Mouse (Mus musculus) embryonic facial prominence, embryonic 12.5 days (tissue): ENCODE results near the gene Kcnc2. TPM values are rescaled to one million over a fixed set of nuclear protein-coding genes. Genes with fewer than 3 reads are reported as not detected.

Experiments used
- ATAC-seq: fragments of 200-750 bp; cut with Nextera tagmentation; 2 replicates; pipeline ENCODE4 v1.8.0; 2017; ENCODE audit not compliant: insufficient number of reproducible peaks, insufficient read depth, low FRiP score, low TSS enrichment
- H3K27ac ChIP-seq: fragments of 300-500 bp; sonication (generic); 2 replicates; pipeline ENCODE4 v1.5.1; 2016; ENCODE audit warnings: mild to moderate bottlenecking
- H3K27me3 ChIP-seq: fragments of 300-500 bp; sonication (generic); 2 replicates; pipeline ENCODE4 v1.6.1; 2016; ENCODE audit warnings: mild to moderate bottlenecking, moderate library complexity
- H3K36me3 ChIP-seq: fragments of 300-500 bp; sonication (generic); 2 replicates; pipeline ENCODE4 v1.6.1; 2016; ENCODE audit warnings: mild to moderate bottlenecking
- H3K4me1 ChIP-seq: fragments of 300-500 bp; sonication (generic); 2 replicates; pipeline ENCODE4 v1.6.1; 2016
- H3K4me2 ChIP-seq: fragments of 300-500 bp; sonication (generic); replicated peaks from 2 replicates; pipeline ENCODE4 v1.6.1; 2016; ENCODE audit warnings: mild to moderate bottlenecking, moderate library complexity
- H3K4me3 ChIP-seq: fragments of 300-500 bp; sonication (generic); 2 replicates; pipeline ENCODE4 v1.5.1; 2016; ENCODE audit warnings: mild to moderate bottlenecking
- H3K9ac ChIP-seq: fragments of 300-500 bp; sonication (generic); 2 replicates; pipeline ENCODE4 v1.6.1; 2016; ENCODE audit warnings: mild to moderate bottlenecking, moderate library complexity
- H3K9me3 ChIP-seq: fragments of 300-500 bp; sonication (generic); 2 replicates; pipeline ENCODE4 v1.6.1; 2016; ENCODE audit warnings: mild to moderate bottlenecking, moderate library complexity
- WGBS: fragments of 180-500 bp; shearing (Covaris S2); methylation state at CpG from one replicate; pipeline ENCODE4 v1.1.7; 2016; 5-methylcytosine and 5-hydroxymethylcytosine counted together
- polyA plus RNA-seq: library from polyadenylated mRNA; unstranded; fragments of >200 nt; fragmentation: Nextera tagmentation; extraction: Ambion mirVana; gene quantifications from 2 replicates; pipeline ENCODE4 v1.2.1, GENCODE M21; 2016

Kcnc2 gene
- polyA plus RNA-seq, 1 experiment from 2014 or later: 0.93 TPM

- H3K4me1 ChIP-seq: no peaks in the 10 kb centered on the region
- no peaks in the 10 kb centered on the region for H3K36me3 ChIP-seq
- H3K4me3 ChIP-seq: no peak overlapping the region
- ATAC-seq: no peak
- no peak overlapping the region for H3K4me2 ChIP-seq
- 52% methylated on average over 3 of the region's 3 CpGs for WGBS
- H3K9me3 ChIP-seq: no peaks in the 10 kb centered on the region
- H3K27me3 ChIP-seq: peaks cover 5% of the 10 kb centered on the region
- no peak overlapping the region for H3K27ac ChIP-seq
- H3K9ac ChIP-seq: no peak overlapping the region
Observed at GRCm38 (mm10) chr10:112277996-112278395, 7.1 kb downstream of the Kcnc2 start.

- no peak overlapping the region for H3K9ac ChIP-seq
Observed at GRCm38 (mm10) chr10:112315136-112315535, 44.2 kb downstream of the Kcnc2 start.

DNA sequence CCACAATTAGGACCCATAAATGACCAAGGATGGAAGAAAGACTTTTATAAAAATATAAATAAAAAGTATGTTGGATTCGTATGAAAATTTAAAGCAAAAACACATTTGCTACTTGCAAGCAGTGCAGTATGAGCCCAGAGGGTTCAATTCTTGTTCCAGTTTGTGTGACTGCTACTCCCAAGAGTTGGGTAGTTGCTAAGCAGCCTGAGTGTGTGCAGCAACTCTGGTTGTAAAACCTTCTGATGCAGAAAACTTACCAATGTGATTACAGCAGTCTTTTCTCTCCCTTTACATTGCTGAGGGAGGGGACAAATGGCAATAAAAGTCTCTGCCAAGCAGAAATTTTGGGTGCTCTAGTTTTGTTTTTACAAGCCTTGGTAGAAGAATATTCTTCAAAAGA, 46.9 kb downstream of the Kcnc2 start:
- Histone ChIP-seq H3K27me3 (no peaks in the 10 kb centered on the region), H3K9me3 (no peaks in the 10 kb centered on the region), H3K36me3 (no peaks in the 10 kb centered on the region), H3K9ac (no peak overlapping the region), H3K4me3 (no peak overlapping the region), H3K4me2 (no peak overlapping the region), H3K4me1 (no peaks in the 10 kb centered on the region), H3K27ac (no peak overlapping the region)
- 80% methylated on average over 1 of the region's 1 CpGs for WGBS
- ATAC-seq: no peak

More at GRCm38 (mm10) chr10:112315136-112315535, 44.2 kb downstream of the Kcnc2 start:
- WGBS: 69% methylated on average over 11 of the region's 11 CpGs
- no peak overlapping the region for H3K27ac ChIP-seq
- H3K4me3 ChIP-seq: no peak overlapping the region
- no peak overlapping the region for H3K4me2 ChIP-seq
- H3K27me3 ChIP-seq: no peaks in the 10 kb centered on the region
- no peaks in the 10 kb centered on the region for H3K36me3 ChIP-seq
- H3K9me3 ChIP-seq: no peaks in the 10 kb centered on the region
- ATAC-seq: no peak
- no peaks in the 10 kb centered on the region for H3K4me1 ChIP-seq

DNA sequence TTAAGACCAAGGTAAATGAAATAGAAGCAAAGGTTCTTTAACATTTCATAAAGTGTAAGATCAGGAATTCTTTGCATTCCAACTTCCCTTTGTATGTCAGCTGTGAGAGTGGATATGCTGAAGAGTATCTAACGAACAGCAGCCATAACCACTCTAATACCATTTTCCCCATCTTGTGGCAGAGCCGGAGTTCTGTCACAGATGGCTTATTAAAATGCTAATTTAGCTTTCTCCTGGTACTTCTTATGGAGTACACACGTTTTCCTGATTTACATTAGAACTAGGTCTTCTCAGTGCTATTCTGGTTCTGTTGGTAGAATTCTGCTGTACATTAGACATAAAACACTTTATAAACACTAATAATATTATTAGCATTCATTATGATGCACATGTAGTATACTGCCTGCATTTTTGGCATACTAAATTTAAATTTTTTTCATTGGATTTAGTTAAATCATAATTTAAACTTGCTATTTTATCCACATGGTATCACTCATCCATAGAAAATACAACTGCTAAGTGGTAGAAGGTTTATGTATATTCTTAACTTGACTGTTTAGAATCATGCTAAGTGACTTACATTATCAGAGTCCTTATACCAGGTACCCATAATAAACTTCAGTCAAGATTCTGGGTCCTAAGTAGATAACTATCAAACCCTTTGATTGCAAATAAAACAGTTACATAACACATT, 86.9 kb downstream of the Kcnc2 start:
- 68% methylated on average over 3 of the region's 3 CpGs for WGBS
- no peaks in the 10 kb centered on the region for H3K27me3 ChIP-seq
- H3K36me3 ChIP-seq: no peaks in the 10 kb centered on the region
- no peak for ATAC-seq
- H3K9ac ChIP-seq: no peak overlapping the region
- H3K9me3 ChIP-seq: no peaks in the 10 kb centered on the region
- no peak overlapping the region for H3K4me3 ChIP-seq
- H3K4me2 ChIP-seq: no peak overlapping the region
- no peak overlapping the region for H3K27ac ChIP-seq
- no peaks in the 10 kb centered on the region for H3K4me1 ChIP-seq

- WGBS: 80% methylated on average over 8 of the region's 8 CpGs
- Histone ChIP-seq H3K27me3 (no peaks in the 10 kb centered on the region), H3K9me3 (no peaks in the 10 kb centered on the region), H3K9ac (no peak overlapping the region), H3K36me3 (no peaks in the 10 kb centered on the region), H3K4me2 (no peak overlapping the region), H3K27ac (no peak overlapping the region), H3K4me3 (no peak overlapping the region), H3K4me1 (no peaks in the 10 kb centered on the region)
- no peak for ATAC-seq
Observed at GRCm38 (mm10) chr10:112358363-112358704, 87.4 kb downstream of the Kcnc2 start.

DNA sequence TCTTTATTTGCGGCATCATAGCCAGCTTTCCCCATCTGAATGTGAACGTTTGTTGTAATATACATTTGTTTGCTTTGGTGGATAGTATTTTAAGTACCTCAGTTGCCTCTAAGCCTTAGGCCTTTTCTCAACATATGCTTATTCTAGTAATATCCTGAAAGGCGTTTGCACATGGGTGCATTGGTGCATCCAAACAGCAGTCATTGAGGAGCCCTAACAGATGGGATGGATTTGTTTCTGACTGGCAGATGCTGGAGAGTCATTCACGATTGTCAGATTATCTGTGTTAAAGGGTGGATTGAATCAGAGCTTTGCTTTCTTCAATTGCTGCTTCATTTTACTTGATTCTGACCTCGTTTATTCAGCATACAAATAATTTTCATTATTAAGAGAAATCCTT, 89.8 kb downstream of the Kcnc2 start:
- Histone ChIP-seq H3K27me3 (no peaks in the 10 kb centered on the region), H3K4me3 (no peak overlapping the region), H3K9me3 (no peaks in the 10 kb centered on the region), H3K4me1 (no peaks in the 10 kb centered on the region), H3K36me3 (no peaks in the 10 kb centered on the region), H3K9ac (no peak overlapping the region), H3K27ac (no peak overlapping the region), H3K4me2 (no peak overlapping the region)
- 68% methylated on average over 5 of the region's 5 CpGs for WGBS
- ATAC-seq: no peak

- no peaks in the 10 kb centered on the region for H3K4me1 ChIP-seq
- WGBS: 48% methylated on average over 3 of the region's 3 CpGs
- no peaks in the 10 kb centered on the region for H3K9me3 ChIP-seq
- no peaks in the 10 kb centered on the region for H3K27me3 ChIP-seq
- no peak overlapping the region for H3K27ac ChIP-seq
- no peak overlapping the region for H3K9ac ChIP-seq
- H3K36me3 ChIP-seq: no peaks in the 10 kb centered on the region
- no peak overlapping the region for H3K4me3 ChIP-seq
- H3K4me2 ChIP-seq: no peak overlapping the region
- no peak for ATAC-seq
Observed at GRCm38 (mm10) chr10:112368369-112368768, 97.4 kb downstream of the Kcnc2 start.

DNA sequence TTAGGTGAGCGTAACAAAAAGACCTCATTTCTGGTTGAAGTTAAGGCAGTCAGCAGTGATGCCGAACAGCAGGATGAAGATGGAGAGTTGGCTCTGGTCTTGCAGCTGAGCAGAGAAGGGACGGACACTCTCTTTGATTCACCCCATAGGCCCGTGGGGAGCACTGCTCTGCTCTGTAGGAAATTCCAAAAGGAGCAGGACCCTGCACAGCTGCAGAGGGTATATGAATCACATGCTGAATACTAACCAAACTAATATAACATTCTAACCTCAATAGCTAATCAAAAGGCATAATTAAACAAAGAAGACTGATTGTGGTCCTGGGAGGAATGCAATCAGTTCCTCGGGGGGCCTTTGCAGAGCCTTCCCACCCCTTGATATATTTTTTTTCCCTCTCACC, 106.2 kb downstream of the Kcnc2 start:
- no peaks in the 10 kb centered on the region for H3K27me3 ChIP-seq
- no peaks in the 10 kb centered on the region for H3K9me3 ChIP-seq
- no peak overlapping the region for H3K9ac ChIP-seq
- ATAC-seq: no peak
- WGBS: 87% methylated on average over 5 of the region's 5 CpGs
- no peaks in the 10 kb centered on the region for H3K4me1 ChIP-seq
- no peaks in the 10 kb centered on the region for H3K36me3 ChIP-seq
- no peak overlapping the region for H3K4me3 ChIP-seq
- no peak overlapping the region for H3K4me2 ChIP-seq
- no peak overlapping the region for H3K27ac ChIP-seq

- ATAC-seq: no peak
- Histone ChIP-seq H3K4me3 (no peak overlapping the region), H3K36me3 (no peaks in the 10 kb centered on the region), H3K9ac (no peak overlapping the region), H3K4me1 (no peaks in the 10 kb centered on the region), H3K4me2 (no peak overlapping the region), H3K9me3 (no peaks in the 10 kb centered on the region), H3K27me3 (no peaks in the 10 kb centered on the region), H3K27ac (no peak overlapping the region)
- 77% methylated on average over 6 of the region's 6 CpGs for WGBS
Observed at GRCm38 (mm10) chr10:112378465-112378864, 107.5 kb downstream of the Kcnc2 start.

- ATAC-seq: no peak
- WGBS: 89% methylated on average over 6 of the region's 6 CpGs
- no peaks in the 10 kb centered on the region for H3K9me3 ChIP-seq
Observed at GRCm38 (mm10) chr10:112380590-112380989, 109.7 kb downstream of the Kcnc2 start.

DNA sequence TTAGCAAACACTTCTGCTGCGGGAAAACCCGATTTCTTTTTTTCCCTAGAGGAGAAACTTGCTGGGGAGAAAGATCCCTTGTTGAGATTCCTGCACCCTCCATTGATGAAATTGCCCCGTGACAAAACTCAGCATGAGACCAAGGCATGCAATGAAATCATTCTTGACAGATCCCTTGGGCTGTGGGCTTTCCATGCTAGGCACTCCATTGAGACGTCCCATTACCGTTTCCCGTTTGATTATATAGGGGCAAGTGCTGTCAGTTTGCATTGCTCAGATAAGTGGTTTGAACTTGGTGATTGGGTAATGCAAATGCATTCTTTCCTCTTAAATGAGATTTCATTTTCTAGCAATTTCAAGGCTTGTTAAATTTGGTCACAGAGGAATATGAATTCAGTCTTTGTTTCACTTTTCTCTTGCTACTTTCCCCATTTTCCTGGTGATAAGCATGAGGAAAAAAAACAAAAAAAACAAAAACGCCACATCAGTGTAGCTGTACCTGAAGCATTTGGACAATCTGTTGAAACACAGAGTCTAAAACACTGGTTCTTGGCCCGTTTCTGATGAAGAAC, 123.6 kb downstream of the Kcnc2 start:
- 42% methylated on average over 8 of the region's 8 CpGs for WGBS
- no peak overlapping the region for H3K4me3 ChIP-seq
- peak; percentile 41; the same call in 1 of the 2 replicates for ATAC-seq

More at GRCm38 (mm10) chr10:112380590-112380989, 109.7 kb downstream of the Kcnc2 start:
- H3K4me2 ChIP-seq: no peak overlapping the region
- H3K27ac ChIP-seq: no peak overlapping the region
- H3K36me3 ChIP-seq: no peaks in the 10 kb centered on the region
- no peaks in the 10 kb centered on the region for H3K4me1 ChIP-seq
- no peak overlapping the region for H3K9ac ChIP-seq
- H3K4me3 ChIP-seq: no peak overlapping the region
- no peaks in the 10 kb centered on the region for H3K27me3 ChIP-seq

GRCm38 (mm10) chr10:112397194-112397593, 126.3 kb downstream of the Kcnc2 start:
- Histone ChIP-seq H3K36me3 (no peaks in the 10 kb centered on the region), H3K4me3 (no peak overlapping the region), H3K9ac (no peak overlapping the region), H3K4me2 (no peak overlapping the region), H3K27me3 (no peaks in the 10 kb centered on the region), H3K4me1 (no peaks in the 10 kb centered on the region), H3K9me3 (no peaks in the 10 kb centered on the region), H3K27ac (no peak overlapping the region)
- WGBS: 56% methylated on average over 2 of the region's 2 CpGs
- ATAC-seq: no peak

More for the DNA sequence above, 123.6 kb downstream of the Kcnc2 start:
- Histone ChIP-seq H3K9ac (no peak overlapping the region), H3K27ac (no peak overlapping the region), H3K36me3 (no peaks in the 10 kb centered on the region), H3K9me3 (no peaks in the 10 kb centered on the region), H3K27me3 (no peaks in the 10 kb centered on the region), H3K4me1 (no peaks in the 10 kb centered on the region), H3K4me2 (no peak overlapping the region)
